Mouse (Mus musculus) liver, embryonic 14.5 days (tissue): ENCODE data around the gene Derl3.

Experiments
- CTCF ChIP-seq: IDR thresholded peaks from 2 replicates; pipeline ENCODE4 v1.5.1; 2016; ENCODE audit warnings: antibody characterized with exemption, low read depth, control low read depth
- EP300 ChIP-seq: IDR thresholded peaks from 2 replicates; pipeline ENCODE4 v1.6.1; 2016; ENCODE audit warnings: antibody characterized with exemption, low read depth

- TF ChIP-seq EP300 = no peak
- no peak for TF ChIP-seq CTCF
These were observed 44.8 kb upstream of the Derl3 start for GRCm38 (mm10) chr10:75848382-75848781.
